Comparison of ENCODE assay signal across 8 mouse cellular contexts in genomic region chr17:34152923-34153322, GRCm38 (mm10). TPM values are rescaled to one million over a fixed set of nuclear protein-coding genes. Genes with fewer than 3 reads are reported as not detected.
A peak's percentile ranks its signal among the peaks of the same experiment; 100 is the strongest.
DNase-seq lines count a peak whose midpoint lies in the region; ATAC-seq and TF ChIP-seq lines count a peak whose summit lies in the region.

Gene H2-DMb1 (plus strand): TSS chr17:34153072.

- H3K9ac ChIP-seq in intestine, postnatal 0 days (ENCODE audit: low read depth, low read length): no peak within 1 kb of the TSS
- H3K9ac ChIP-seq in intestine, embryonic 15.5 days: no peak within 1 kb of the TSS

- H3K4me3 ChIP-seq in intestine, postnatal 0 days (ENCODE audit: low read depth, low read length): no peak within 1 kb of the TSS
- H3K4me3 ChIP-seq in intestine, embryonic 15.5 days (replicated peaks): no peak within 1 kb of the TSS

- H3K9me3 ChIP-seq in intestine, postnatal 0 days (ENCODE audit: control insufficient read depth): no peaks in the 10 kb centered on the region
- no peaks in the 10 kb centered on the region for H3K9me3 ChIP-seq in intestine, embryonic 15.5 days

- H3K27ac ChIP-seq in intestine, postnatal 0 days (ENCODE audit: low read depth, low read length): no peak within 1 kb of the TSS
- H3K27ac ChIP-seq in intestine, embryonic 15.5 days: no peak within 1 kb of the TSS

- no peaks in the 10 kb centered on the region for H3K36me3 ChIP-seq in intestine, postnatal 0 days (ENCODE audit: control insufficient read depth, insufficient read depth)
- H3K36me3 ChIP-seq in intestine, embryonic 15.5 days: no peaks in the 10 kb centered on the region

- 0 out of 2 replicates have a peak within 1 kb of the TSS, but pooled peaks have one; percentile 24 for H3K4me2 ChIP-seq in intestine, postnatal 0 days (replicated peaks; ENCODE audit: low read depth)
- no peak within 1 kb of the TSS for H3K4me2 ChIP-seq in intestine, embryonic 15.5 days (replicated peaks)

- 50% methylated on average over 4 of the region's 4 CpGs for WGBS in intestine, postnatal 0 days
- 58% methylated on average over 4 of the region's 4 CpGs for WGBS in intestine, embryonic 15.5 days

- peak; percentile 65; the same call in 1 of the 2 replicates for ATAC-seq in intestine, postnatal 0 days
- no peak for ATAC-seq in intestine, embryonic 15.5 days
- ATAC-seq in megakaryocyte progenitor cell, adult 5-6 weeks (replicated peaks; ENCODE audit: poor library complexity): peak; percentile 90

- DNase-seq in CD4-positive helper T cell, adult 2 months (ENCODE audit: low read depth, low spot score): peak; percentile 63
- peak; percentile 64 for DNase-seq in adrenal gland, postnatal 10 days
- DNase-seq in kidney, adult 18-20 months: peak; percentile 56
- DNase-seq in thymus, postnatal 10 days (ENCODE audit: low spot score in 2 of 2): no peak
- no peak for DNase-seq in cerebellum, adult 9-11 months

- H3K4me1 ChIP-seq in intestine, postnatal 0 days (replicated peaks; ENCODE audit: control insufficient read depth, insufficient read depth, low read length): no peaks in the 10 kb centered on the region
- H3K4me1 ChIP-seq in intestine, embryonic 15.5 days (replicated peaks): no peaks in the 10 kb centered on the region

- TF ChIP-seq CTCF in intestine, postnatal 0 days (IDR thresholded peaks at IDR 0.05; ENCODE audit: low read depth): no peak

- H3K27me3 ChIP-seq in intestine, postnatal 0 days (replicated peaks; ENCODE audit: control insufficient read depth, insufficient read depth, low read length): no peaks in the 10 kb centered on the region
- no peaks in the 10 kb centered on the region for H3K27me3 ChIP-seq in intestine, embryonic 15.5 days (replicated peaks)

RNA-seq across cellular contexts. Expression of gene H2-DMb1, which starts in this region (rescaled TPM):
- 5.1 and 6.4 TPM in 2 replicates for polyA plus RNA-seq in intestine, postnatal 0 days (2015; fragmentation: Nextera tagmentation; extraction: Ambion mirVana)
- 3.2 TPM in 2 replicates for polyA plus RNA-seq in intestine, embryonic 15.5 days (2015; fragmentation: Nextera tagmentation; extraction: Ambion mirVana)
- total RNA-seq in adrenal gland, postnatal 10 days (2021): 1 to 10 TPM; 3.6 to 5.8 TPM
- 36.2 and 39.4 TPM in 2 replicates for total RNA-seq in megakaryocyte progenitor cell, adult 5-6 weeks (2015)
- 47.0 and 60.3 TPM in 2 replicates for total RNA-seq in megakaryocyte progenitor cell, adult 5-6 weeks (2017)

Comparison
In these comparisons a context has a peak if more than half of its experiments do, and no peak if none do; other contexts are left out.
1. RNA of gene H2-DMb1 (total RNA-seq): 36.2 to 60.3 TPM in megakaryocyte progenitor cell, adult 5-6 weeks; 3.6 to 5.8 TPM in adrenal gland, postnatal 10 days; every median in the first group is over 4 times any median in the second.
2. DNase-seq: peak in CD4-positive helper T cell, adult 2 months (single experiment), adrenal gland, postnatal 10 days (single experiment) and kidney, adult 18-20 months (single experiment); none in thymus, postnatal 10 days (0 of 2) and cerebellum, adult 9-11 months (single experiment).